Mouse (Mus musculus) splenic B cell, adult 2 months (primary cell): ENCODE data around the gene Arhgap8.

Source experiments
- DNase-seq: peaks from one replicate; pipeline ENCODE4 v3.0.0-alpha.2; 2011; ENCODE audit warnings: low read depth, low spot score
- H3K27me3 ChIP-seq: 2 replicates; pipeline ENCODE4 v1.6.1; 2012; ENCODE audit warnings: mild to moderate bottlenecking, low read length, moderate library complexity, mixed read lengths; ENCODE audit not compliant: control insufficient read depth, poor library complexity, insufficient read depth, severe bottlenecking
- H3K36me3 ChIP-seq: 2 replicates; pipeline ENCODE4 v1.6.1; 2012; ENCODE audit warnings: mild to moderate bottlenecking, low read length, moderate library complexity, mixed read lengths; ENCODE audit not compliant: control insufficient read depth, poor library complexity, insufficient read depth, severe bottlenecking

Gene Arhgap8

DNA sequence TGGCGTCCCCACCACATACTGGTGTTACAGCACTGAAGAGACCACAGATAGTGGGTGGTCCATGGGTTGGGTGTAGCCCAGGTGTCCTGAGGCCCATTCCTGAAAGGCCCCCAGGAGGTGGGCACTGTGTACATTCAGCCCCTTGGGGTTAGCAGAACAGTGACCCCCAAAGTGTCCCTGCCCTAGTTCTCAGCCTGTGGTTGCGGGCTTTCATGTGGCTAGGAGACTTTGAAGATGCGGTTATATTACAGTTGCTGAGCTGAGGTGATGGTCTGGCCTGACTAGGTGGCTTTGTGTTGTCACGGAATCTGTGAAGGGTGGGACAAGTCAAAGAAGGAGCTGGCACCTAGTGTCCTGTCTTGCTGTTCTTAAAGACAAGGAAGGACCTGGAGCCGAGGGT is 35.3 kb upstream of the Arhgap8 start:
- peaks cover 7% of the 10 kb centered on the region for H3K36me3 ChIP-seq
- no peaks in the 10 kb centered on the region for H3K27me3 ChIP-seq
- DNase-seq = no peak

DNA sequence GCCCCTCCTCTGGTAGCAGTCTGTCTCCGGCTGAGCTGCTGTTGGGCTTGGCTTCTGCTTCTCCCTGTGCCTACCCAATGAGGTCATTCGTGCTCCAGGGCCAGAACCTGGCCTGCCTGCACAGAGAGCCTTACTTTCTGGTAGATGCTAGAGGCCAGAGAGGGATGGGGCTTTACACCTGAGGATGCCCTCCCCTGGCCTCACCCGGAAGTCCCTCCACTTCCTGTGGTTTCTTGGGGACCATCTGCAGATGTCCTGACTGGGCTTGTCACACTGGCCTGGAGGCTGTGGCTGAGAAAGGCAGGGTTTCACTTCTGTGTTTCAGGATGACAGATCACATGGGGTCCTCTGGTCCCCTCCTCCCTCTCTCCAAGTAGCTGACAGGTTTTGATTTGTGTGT is 34.4 kb upstream of the Arhgap8 start:
- peak; percentile 92 for DNase-seq

DNA sequence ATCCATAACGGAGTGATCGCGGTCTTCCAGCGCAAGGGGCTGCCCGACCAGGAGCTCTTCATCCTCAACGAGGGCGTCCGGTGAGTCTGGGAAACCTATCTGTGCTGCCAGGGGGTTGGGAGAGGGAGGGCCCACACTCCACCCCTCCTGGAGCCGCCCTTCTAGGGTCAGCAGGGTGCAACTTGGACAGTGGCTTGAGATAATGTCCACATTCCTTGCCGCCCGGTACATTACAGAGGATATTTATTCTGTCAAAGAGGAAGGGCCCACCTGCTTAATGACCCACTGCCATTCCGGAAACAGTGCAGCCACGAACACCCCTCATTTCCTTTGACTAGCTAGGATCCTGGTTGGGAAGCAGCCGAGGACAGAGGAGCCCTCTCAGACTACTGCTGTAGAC is 31.9 kb upstream of the Arhgap8 start:
- Histone ChIP-seq H3K27me3 (no peaks in the 10 kb centered on the region), H3K36me3 (peaks cover 14% of the 10 kb centered on the region)
- no peak for DNase-seq

More for the DNA sequence above, 34.4 kb upstream of the Arhgap8 start:
- Histone ChIP-seq H3K27me3 (no peaks in the 10 kb centered on the region), H3K36me3 (peaks cover 12% of the 10 kb centered on the region)

DNA sequence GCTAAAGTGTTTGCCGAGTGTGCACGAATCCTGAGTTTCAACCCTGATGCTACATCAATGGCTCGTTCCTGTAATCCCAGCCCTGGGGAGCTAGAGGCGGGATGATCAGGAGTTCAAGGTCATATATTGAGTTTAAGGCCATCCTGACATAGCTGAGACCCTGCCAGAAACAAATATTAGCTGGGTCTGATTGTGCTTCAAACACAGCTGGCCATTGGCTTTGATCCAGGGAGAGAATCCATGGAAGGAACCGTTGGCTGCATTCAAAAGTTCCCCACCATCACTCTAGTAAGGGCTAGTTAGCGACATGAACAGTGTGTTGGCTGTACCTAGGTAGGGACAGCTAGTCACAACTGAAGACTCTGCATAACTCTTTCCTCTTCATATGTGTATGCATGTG is 30.5 kb upstream of the Arhgap8 start:
- DNase-seq = no peak
- Histone ChIP-seq H3K36me3 (peaks cover 20% of the 10 kb centered on the region), H3K27me3 (no peaks in the 10 kb centered on the region)

DNA sequence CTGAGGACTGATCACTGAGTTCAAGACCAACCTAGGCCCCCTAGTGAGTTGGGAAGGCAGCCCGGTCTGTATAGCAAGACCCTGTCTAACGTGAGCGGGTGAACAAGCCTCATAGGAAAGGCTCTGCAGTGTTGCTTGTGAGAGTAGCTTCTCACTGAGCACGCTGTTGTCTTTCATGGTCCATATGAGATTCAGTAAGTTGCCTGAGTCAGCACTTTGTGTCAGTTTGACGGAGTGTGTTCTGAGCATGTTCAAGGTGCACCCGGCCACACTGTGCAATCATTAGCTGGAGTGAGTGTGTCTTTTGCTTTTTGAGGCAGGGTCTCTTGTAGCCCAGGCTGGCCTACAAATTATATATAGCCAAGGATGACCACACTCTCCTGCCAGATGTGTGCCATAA is 28.3 kb upstream of the Arhgap8 start:
- Histone ChIP-seq H3K36me3 (peaks cover 24% of the 10 kb centered on the region), H3K27me3 (no peaks in the 10 kb centered on the region)
- DNase-seq = no peak

DNA sequence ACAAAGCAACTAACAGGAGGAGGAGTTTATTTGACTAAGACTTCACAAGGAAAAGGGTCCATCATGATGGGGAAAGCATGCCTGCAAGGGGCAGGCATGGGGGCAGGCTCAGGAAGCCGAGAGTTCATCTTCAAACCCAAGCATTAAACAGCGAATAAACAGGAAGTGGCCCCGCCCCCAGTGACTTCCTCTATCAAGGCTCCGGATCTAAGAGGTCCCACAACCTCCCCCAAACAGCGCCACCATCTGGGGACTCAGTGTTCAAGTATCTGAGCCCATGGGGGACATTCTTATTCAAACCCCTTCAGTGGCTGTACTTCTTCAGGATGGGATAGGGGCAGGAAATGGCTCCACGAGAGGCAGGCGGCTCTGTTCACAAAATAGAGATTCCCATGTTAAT is 27.2 kb upstream of the Arhgap8 start:
- DNase-seq = peak; percentile 59
- peaks cover 23% of the 10 kb centered on the region for H3K36me3 ChIP-seq
- no peaks in the 10 kb centered on the region for H3K27me3 ChIP-seq

DNA sequence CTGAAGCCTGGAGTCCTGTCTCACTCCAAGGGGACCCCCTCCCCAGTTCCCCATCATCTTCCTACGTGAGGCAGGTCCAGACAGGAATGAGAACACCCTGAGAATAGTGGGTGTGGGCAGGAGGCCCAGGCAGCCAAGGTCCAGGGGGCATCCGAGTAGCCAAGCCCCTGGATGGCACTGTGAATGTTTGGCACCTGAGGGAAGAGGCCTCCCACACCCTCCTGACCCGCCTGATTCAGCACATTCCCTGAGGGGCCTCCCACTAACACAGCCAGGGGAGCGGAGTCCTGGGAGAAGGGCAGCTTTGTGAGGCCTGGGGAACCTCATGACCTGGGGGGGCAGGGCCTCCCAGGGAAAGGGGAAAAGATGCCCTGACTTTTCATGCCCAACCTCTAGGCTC is 23.8 kb upstream of the Arhgap8 start:
- no peaks in the 10 kb centered on the region for H3K27me3 ChIP-seq
- H3K36me3 ChIP-seq = peaks cover 20% of the 10 kb centered on the region
- no peak for DNase-seq

DNA sequence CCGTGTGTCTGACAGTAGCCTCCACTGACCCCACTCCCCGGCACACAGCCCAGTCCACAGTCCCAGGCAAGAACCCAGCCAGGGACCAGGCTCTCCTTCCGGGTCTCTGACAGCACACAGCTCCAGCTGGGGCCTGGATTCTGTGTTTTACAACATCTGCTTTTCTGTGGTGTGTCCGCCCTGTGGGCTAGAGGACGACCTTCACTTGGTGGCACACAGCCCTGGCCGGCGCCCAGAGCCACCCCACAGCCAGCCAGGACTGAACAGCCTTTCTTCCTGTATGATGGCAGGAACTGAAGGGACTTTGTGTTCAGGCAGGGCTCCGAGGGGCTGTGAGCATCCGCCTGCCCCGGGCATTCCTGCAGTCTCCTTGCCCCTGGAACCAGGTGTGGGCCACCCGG is 22.2 kb upstream of the Arhgap8 start:
- peaks cover 26% of the 10 kb centered on the region for H3K36me3 ChIP-seq
- no peak for DNase-seq
- no peaks in the 10 kb centered on the region for H3K27me3 ChIP-seq

DNA sequence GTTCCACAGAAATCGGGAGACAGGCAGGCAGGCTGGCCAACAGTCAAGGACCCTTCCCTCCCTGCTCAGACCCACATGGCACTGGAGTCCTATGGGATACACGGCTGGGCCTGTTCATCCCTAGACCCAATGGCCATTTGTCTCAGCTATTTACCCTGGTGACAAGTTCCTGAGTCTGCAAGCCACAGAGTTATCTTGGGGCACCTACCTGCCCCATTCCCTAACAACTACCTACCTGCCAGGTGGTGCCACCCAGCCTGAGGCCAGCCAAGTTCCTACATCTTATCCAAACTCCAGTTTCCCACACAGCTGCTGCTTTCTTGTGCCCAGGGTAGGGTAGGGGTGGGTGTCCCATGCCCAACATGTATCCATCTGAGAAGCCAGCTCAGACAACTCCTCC is 21.7 kb upstream of the Arhgap8 start:
- H3K27me3 ChIP-seq = no peaks in the 10 kb centered on the region

DNA sequence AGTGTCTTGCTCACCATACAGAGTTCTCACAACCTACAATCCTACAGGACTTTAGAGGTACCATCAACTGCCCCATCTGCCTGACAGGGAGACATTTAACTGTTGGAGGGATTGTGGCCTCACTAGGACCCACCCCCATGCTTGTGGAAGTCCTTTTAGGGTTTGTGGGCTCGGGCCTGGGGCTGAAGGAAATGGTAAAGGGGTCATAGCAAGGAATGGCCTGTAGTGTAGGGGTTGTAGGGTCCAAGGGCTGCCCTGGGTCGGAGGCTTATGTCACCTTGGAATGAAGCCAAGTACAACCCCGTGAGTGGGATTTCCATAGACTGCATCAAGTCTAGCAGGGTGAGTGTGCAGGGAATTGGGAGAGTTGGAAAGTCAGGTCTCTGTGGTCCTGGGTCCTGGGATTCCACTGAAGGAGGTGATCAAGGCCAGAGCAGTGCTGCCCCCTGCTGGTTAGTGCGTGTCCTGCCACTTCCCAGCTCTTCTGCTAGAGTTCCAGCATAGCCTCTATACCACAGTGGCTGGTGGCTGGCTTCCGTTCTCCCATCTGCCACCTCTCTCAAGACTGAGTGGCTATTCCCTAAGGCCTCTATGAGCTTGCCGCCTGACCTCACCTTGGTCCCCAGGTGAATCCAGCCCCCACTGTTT is 19.6 kb upstream of the Arhgap8 start:
- Histone ChIP-seq H3K36me3 (peaks cover 24% of the 10 kb centered on the region), H3K27me3 (no peaks in the 10 kb centered on the region)
- DNase-seq = peak; percentile 84

More for the DNA sequence above, 21.7 kb upstream of the Arhgap8 start:
- DNase-seq = no peak
- peaks cover 29% of the 10 kb centered on the region for H3K36me3 ChIP-seq

DNA sequence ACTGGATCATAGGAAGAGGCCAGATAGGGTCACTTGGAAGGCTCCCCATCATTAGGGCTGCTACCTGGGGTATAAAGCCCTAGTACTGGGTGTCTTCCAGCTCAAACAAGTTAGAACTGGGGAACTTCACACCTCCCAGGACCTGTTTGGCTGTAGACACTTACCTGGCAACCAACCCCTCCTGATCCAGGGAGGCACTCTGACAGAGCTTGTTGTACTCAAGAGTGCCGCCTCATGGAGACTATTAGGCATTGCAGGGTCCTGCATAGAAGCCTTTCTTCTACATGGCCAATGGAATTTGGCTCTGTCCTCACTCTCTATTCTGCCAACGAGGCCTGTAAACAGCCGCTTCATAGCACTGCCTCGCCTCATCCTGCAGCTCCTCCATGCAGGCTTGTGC is 17.9 kb upstream of the Arhgap8 start:
- DNase-seq = peak; percentile 75
- Histone ChIP-seq H3K36me3 (peaks cover 20% of the 10 kb centered on the region), H3K27me3 (no peaks in the 10 kb centered on the region)

DNA sequence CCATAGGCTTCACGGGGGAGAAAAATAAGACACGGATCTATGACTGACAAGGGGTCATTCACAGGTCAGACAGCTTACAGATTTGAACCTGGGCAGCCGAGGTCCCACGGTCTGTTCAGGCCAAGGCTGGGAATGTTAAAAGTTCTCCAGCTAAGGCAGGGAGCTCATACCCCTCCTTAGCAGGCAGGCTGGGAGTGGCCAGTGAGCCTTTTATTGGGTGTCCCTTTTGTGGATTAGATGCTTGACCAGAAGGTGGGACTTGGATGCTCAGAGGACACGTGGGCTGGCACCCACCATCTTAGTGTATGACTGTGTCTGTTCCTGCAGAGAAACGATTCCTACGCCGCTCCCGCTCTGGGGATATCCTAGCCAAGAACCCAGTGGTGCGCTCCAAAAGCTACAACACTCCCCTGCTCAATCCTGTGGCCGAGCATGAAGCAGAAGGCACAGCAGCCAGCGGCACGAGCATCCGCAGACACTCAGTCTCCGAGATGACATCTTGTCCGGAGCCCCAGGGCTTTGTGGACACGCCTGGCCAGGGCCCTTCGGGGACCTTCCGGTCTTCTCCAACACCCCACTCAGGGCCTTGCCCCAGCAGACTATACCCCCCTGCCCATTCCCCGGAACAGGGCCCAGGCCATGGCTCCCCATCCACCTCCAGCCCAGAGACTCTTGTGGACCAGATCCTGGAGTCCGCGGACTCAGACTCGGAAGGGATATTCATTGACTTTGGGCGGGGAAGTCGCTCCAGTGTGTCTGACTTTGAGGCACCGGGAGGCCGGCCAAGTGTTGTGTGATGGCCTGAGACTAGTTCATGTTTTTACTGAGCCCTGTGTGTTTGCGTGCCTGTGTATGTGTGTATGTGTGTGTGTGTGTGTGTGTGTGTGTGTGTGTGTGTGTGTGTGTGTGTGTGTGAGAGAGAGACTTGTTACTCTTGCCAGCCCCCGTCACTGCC is 17.2 kb upstream of the Arhgap8 start:
- H3K27me3 ChIP-seq = no peaks in the 10 kb centered on the region
- no peak for DNase-seq
- peaks cover 20% of the 10 kb centered on the region for H3K36me3 ChIP-seq

DNA sequence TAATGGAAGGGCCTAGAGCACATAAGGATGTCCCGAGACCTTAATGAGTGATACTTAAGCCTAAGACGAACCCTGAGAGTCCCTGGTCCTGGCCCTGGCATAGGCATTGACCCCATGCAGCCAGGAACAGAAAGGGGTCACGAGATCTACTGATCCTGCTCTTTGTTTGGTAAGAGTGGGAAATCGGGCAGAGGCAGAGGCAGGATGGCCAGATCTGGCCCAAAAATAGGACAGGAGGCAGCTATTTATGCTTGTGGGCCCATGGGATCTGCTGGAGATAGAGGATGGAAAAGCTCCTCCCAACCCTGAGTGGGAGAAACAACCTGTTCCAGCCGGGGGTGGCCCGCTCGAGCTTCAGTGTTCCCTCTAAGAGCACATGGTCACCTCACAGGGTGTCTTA is 15.9 kb upstream of the Arhgap8 start:
- no peak for DNase-seq
- no peaks in the 10 kb centered on the region for H3K27me3 ChIP-seq
- H3K36me3 ChIP-seq = peaks cover 20% of the 10 kb centered on the region

DNA sequence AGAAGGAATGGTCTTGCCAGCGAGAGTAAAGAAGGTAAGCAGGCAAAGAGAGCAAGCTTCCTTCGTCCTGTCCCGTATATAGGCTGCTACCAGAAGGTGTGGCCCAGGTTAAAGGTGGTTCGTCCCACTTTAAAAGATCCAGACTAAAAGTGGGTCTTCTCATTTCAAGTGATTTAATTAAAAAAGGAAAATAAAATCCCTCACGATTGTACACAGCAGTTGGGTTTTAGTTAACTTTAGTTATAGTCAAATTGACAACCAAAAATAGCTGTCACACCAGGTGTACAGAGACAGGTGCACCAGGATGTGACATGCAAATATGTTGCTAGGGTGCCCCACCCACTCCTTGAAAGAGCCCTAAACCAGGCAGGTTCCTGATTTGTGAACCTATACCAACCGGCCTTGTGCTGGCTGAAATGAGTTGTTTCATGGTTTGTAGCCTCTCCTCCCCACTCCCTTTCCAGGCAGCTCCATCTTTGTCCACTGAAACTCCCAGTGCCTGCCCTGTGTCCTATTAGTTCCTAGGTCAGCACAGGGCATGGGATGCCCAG is 14.4 kb upstream of the Arhgap8 start:
- peak; percentile 79 for DNase-seq
- Histone ChIP-seq H3K27me3 (no peaks in the 10 kb centered on the region), H3K36me3 (peaks cover 13% of the 10 kb centered on the region; the same call in 1 of the 2 replicates)

DNA sequence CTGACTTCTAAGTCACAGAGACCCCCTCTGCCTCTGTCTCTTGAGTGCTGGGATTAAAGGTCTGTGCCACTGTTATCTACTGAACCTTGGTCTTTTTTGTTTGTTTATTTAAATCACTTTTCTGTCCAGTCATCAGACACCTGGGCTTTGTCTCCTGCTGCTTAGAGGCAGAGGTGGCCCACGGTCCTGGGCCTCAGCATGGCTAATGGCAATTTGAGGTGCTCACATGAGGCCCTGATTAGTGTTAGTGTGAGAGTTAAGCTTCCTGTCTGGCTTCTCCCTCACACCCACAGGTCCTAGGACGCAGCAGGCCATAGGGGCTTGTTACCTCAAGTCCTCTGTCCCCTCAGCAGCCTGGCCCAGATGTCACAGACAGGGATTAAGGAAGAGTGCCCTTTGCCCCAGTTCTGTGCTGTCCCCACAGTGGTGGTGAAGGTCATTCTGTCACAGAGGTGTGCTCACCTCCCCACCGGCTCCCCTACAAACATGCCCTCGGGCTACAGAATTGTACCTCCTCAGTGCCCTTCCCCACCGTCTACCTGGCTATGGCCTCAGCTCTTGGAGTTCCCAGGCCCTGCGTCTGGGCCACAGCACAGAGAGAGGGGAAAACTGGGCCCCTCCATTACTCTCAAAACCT is 12.8 kb upstream of the Arhgap8 start:
- Histone ChIP-seq H3K27me3 (no peaks in the 10 kb centered on the region), H3K36me3 (peaks cover 5% of the 10 kb centered on the region; the same call in 1 of the 2 replicates)
- no peak for DNase-seq
